Mouse (Mus musculus) kidney, postnatal 10 days (tissue): ENCODE measurements at regions not wholly inside any gene's neighbourhood (a gene's known extent, or its start where the extent isn't known, plus 50 kb on each side); places are given as distances from the start of the nearest gene placed in this dataset.

Source experiments
- DNase-seq: peaks from one replicate; pipeline ENCODE4 v3.0.0; 2021; ENCODE audit warnings: mixed read lengths

GRCm38 (mm10) chr10:92333042-92333774 is 389.0 kb downstream of the Nedd1 start:
- DNase-seq: no peak

- no peak for DNase-seq
These were observed 392.1 kb downstream of the Nedd1 start for GRCm38 (mm10) chr10:92330150-92330549.

GRCm38 (mm10) chr10:92329661-92330060 is 392.6 kb downstream of the Nedd1 start:
- DNase-seq: no peak

DNA sequence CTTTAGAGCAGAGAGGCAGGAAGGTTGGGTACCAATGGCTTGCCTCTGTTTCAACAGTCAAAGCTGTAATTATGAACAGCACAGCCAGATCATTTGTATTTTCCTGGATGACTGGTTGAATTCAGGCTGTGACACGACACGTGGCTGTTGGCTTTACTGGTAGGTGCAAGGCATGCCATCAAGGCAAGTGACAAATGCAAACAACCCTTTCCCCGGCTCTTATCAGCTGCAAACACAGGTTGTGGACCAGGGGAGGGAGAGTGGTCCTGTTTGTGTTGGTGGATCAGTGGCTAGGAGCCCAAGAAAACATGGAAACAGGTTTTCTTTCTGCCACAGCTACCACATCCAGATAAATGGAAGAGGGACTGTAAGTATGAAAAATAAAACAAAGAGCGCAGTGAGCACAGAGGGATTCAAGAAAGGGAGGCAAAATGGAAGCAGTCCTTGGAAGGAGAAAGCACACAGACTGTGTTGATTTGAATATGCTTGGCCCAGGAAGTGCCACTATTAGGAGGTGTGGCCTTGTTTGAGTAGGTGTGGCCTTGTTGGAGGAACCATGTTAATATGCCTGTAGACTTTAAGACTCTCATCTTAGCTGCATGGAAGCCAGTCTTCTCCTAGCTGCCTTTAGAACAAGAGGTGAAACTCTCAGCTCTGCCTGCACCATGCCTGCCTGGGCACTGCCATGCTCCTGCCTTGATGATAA is 396.8 kb downstream of the Nedd1 start:
- DNase-seq: no peak

DNA sequence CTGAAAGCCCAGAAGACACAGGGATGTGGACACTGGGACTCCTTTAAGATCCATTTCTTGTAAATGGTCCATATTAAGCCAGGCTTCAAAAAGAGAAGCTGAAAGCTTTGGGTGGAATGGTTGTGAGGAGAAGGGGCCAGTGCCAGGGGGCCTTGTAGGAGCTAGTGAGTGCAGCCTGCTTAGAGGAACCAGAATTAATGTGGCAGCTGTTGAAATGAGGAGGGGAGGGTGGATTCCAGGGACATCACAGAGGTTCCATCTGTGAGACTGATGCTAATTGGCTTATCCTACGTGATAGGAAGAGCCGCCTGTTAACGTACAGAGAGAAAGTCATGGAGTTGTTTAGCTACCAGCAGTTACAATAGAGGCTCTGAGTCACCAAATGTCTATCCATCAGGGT is 407.6 kb downstream of the Nedd1 start:
- DNase-seq: no peak

- DNase-seq: no peak
These were observed 409.9 kb downstream of the Nedd1 start for GRCm38 (mm10) chr10:92312278-92312677.

DNA sequence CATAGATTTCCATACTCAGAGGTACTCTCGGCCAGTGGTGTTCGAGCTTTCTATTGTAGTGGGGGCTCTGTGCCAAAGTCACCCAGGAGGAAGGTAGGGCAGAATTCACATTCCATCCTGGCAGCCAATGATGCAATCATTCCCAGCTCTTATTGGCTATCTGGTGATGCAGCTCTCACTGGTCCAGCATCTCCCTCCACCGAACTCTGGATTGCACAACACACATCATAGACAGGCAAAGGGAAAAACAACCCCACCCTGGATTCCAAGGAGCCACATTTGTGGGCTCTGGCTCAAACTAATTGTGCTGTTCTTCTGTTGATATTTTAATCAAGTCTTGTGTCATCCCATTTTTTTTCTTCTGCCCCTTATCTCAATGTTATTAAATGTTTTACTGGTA is 413.6 kb downstream of the Nedd1 start:
- DNase-seq: no peak

DNA sequence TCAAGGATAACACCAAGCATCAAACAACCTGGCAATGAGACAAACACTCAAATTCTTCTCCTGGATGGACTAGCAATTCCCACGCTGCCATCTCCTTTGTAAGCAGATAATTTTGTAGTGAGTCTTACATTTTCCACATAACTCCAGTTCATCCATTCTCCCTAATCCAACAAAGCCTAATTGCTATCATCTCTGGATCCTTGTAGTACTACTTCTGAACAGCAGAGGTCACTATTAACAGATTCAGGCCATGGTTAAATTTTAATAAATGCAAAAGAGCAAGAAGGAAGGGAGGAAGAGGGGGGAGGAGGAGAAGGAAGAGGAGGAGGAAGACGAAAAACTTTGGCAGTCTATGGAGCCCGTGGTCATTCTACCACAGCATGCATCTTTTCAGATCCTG is 414.4 kb downstream of the Nedd1 start:
- DNase-seq: no peak

DNA sequence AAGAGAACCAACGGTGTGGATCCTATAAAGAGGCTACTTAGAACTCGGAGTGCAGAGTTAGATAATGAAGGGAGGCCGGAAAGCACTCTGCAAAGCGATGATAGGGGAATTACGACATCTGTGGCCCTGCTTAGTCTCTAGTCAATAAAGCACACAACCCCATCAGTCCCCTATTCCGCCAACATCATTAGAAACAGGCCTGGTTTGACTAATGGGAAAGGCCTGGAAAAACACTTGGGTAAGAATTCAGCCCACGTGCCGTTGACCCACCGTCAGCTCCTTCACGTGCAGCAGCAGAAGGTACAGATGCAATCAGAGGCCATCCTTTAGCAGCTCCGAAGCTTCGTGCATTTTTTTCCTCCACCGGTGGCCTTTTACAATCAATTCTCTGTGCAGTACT is 423.5 kb downstream of the Nedd1 start:
- DNase-seq: no peak

GRCm38 (mm10) chr10:92296837-92297236 is 425.4 kb downstream of the Nedd1 start:
- no peak for DNase-seq

DNA sequence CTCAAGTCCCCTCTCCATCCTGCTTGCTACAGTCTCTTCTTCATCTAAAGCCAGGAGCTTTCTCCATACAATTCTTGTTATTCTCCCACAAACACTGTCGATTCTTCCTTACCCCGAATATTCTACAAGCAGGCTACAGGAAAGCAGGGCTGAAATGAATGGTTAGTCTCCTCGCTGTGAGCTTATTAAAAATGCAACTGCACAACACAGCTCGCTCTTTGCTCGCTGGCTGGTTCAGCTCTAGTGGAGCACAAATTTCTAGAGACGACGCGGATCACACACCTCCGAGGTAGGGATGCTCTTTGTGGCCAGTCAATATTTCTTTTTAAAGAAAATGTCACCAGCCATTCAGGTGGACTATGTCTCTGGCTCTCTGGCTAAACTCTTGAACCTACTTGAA is 425.9 kb downstream of the Nedd1 start:
- no peak for DNase-seq

GRCm38 (mm10) chr10:92293261-92293660 is 429.0 kb downstream of the Nedd1 start:
- no peak for DNase-seq

GRCm38 (mm10) chr10:92289230-92289629 is 433.0 kb downstream of the Nedd1 start:
- no peak for DNase-seq

DNA sequence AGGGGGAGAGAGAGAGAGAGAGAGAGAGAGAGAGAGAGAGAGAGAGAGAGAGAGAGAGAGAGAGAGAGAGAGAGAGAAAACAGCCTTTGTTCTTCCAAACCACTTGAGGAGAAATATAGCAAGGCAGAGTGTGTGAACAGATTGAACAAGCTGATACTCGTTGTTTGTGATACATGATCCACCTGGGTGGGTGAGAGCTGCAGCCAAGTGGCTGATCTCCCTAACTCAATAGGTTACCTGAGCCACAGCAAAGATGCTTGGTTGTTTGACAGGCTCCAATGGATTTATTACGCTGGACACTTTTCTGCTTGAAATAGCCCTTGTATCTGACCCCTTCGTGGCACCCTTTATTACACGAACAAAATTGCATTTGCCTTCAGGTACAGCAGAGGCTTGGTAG is 438.0 kb downstream of the Nedd1 start:
- DNase-seq: no peak

DNA sequence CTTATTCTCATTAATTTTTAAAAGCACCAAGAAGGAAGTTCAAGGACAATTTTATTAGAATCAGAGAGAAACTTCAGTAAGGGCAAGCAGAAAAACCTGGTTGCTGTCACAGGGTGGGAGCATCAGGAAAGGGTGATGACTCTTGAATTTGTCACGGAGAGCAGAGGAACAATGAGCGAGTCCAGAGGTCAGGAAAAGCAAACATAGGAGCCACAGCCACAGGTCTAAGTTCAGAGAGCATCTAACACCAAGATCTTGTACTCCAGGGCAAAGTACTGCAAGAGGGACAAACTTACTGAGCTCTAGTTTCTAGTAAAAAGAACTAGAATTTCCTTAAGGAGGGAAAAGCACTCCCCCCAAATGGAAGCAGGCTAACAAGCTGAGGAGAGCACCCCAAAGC is 444.2 kb downstream of the Nedd1 start:
- no peak for DNase-seq

- no peak for DNase-seq
These were observed 464.4 kb downstream of the Nedd1 start for GRCm38 (mm10) chr10:92257815-92258214.

DNA sequence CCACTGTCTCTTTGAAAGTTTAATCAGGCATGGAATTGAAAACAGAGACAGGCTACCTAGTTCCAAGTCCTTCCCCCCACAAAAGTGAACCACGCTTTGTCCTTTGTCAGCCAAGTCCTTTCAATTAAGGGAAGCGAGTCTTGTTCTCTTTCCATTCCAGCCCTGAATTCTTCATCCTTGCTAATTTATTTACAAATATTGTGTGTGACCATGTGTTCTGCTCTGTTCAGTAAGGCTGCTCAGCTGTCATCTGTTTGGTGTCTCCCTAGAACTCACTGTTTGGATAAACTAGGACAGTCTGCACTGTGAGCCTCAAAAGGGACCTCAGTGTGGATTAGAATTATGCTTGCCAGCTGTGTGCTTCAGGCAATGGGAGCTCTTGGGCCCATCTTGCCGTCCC is 473.6 kb downstream of the Nedd1 start:
- no peak for DNase-seq

DNA sequence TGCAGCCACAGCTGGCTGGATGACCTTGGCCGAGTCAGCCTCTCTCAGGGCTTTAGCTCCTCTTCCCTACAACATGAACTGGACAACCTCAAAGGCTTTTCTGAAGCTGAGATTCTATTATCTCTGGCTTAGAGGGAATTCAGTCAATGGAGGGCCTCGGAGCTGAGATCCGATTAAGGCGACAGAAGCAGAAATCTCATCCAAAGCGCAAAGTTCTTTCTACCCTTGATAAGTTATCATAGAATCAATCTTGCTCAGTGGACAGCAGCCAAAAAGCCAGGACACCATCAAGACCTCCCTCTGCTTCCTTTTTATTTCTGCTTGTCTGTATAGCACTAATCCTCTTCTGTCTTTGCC is 474.8 kb downstream of the Nedd1 start:
- no peak for DNase-seq

DNA sequence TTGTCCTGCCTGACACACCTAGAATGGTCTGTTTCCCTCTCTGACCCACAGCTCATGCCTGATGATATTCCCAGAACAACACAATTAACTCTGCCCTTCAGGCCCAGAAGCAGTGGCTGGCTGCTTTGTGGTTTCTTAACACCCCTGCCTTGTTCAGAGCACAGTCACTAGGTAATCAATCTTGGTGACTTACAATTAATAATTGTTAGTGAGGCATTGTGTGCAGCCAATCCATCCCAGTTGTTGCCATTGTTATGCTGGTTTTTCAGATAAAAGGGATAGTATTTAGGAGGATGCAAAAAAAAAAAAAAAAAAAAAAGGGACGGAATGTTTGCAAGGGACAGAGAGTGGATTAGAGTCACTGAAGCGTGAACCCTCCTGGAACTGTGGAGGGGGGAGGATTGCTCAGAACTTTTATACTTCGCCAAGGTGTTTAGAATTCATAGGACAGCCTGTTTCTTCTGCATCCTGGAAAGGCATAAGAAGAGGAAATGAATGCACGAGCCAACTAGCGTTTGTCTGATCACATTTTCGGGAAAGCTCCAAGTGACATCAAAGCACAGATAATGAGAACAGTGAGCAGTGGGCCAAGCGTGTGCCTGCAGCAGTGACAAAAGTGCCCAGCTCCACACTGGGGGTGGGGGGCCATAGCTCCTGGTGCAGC is 475.3 kb downstream of the Nedd1 start:
- DNase-seq: no peak

DNA sequence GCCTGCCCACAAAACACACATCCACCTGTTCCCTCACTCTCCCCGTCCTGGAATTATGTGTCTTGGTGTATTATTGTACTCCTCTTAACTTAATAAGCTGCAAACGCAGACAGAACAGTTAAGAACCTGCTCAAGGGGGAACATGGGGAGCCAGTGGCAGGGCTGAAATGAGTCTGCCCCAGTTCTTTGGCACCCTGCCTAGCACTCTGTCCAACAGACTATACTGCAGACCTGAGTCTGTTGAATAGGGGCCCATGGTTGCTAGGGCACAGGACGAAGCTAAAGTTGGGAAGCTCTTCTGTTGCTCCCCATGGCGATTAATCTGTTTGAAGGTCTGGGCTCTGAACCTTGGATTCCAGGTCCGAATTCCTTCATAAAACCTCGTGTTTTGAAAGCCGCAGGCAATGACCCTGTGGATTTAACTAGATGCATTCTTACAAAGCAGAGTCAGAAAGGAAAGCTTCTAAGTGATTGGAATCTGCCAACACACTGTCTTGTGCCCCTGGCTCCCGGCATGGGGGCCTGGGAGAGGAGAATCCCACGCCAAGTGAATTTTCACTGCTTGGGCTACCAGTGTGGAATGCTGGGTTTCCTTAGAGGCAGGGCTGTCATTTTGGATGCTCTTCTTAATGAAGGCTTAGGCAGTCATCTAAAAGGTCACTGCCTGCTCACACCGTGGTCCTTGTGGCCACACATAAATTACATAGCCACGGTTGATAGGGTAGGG is 479.3 kb downstream of the Nedd1 start:
- peak; percentile 49 for DNase-seq

DNA sequence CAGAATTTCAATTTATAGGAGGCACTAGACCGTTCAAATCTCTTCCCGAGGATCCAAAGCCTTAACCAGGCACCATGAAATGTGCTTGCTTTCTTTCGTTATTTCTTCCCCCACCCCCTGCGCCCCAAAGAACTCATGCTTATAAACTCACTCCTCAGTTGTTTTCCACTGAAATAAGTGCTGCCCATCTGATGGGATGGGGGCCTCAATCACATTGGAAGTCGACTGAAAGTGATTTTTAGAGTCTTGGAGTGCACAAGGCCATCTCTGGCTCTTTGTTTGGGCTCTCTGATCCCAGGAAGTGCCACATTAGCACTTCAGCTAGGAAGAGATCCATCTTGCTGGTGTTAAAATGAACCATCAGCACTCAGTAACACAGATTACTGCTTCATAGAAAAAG is 484.3 kb downstream of the Nedd1 start:
- DNase-seq: no peak

DNA sequence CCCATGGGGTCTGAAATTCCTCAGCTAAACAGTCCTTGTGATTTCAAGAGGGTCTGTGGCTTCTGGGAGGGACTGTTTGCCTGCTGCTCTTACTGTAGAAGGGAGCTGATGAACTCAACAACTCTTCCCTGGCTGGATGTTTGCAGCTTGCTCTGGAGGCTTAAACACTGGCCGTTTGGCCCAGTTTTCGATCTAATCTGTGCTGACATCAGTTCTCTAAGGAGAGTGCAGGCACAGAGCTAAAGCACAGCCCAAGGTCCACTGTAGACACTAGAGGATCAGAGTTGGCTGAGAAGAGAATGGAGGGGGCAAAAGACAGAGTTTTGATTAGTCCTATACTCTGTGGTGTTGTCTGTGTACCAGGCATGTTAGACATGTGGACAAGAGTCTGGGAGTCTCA is 490.1 kb downstream of the Nedd1 start:
- DNase-seq: no peak

DNA sequence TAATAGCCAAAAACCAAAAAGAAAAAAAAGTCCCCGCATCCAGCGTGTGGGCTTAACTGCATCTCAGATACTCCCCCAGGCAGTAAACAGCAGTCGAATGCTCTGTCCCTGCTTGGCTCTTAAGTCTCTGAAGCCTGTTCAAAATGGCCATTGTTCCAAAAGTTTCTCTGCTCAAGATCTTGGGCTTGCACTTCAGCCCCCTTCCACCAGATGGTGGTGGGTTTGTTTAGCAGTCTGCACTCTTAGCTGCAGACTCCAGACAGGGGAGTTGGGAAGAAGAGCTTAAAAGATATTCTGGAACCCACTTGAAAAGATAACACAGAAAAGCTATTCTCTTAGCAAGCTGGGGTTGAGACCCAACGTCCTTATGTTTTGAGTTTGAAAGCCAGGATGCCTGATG is 496.4 kb downstream of the Nedd1 start:
- peak; percentile 34 for DNase-seq

- DNase-seq: no peak
These were observed 497.1 kb downstream of the Nedd1 start for GRCm38 (mm10) chr10:92225071-92225470.
